Mouse (Mus musculus): ENCODE data around the gene Slc30a10. TPM values are rescaled to one million over a fixed set of nuclear protein-coding genes. Genes with fewer than 3 reads are reported as not detected.

Gene Slc30a10
- polyA plus RNA-seq, 1 experiment: 10.1 TPM

- 96% methylated on average over 4 of the region's 4 CpGs for WGBS
- no peak overlapping the region for H3K4me3 ChIP-seq (ENCODE audit: low read depth, low read length)
- peaks cover 7% of the 10 kb centered on the region; the same call in 1 of the 2 replicates for H3K4me1 ChIP-seq (ENCODE audit: control insufficient read depth, insufficient read depth, insufficient read length, low read length)
- no peak for TF ChIP-seq POLR2A (IDR thresholded peaks at IDR 0.05; ENCODE audit: low read depth, low read length)
- no peak for TF ChIP-seq CTCF (IDR thresholded peaks at IDR 0.05; ENCODE audit: extremely low read depth, insufficient read length, insufficient replicate concordance, low read depth, low read length)
- no peaks in the 10 kb centered on the region for H3K27me3 ChIP-seq (ENCODE audit: control insufficient read depth, insufficient read depth, low read length)
- H3K36me3 ChIP-seq (ENCODE audit: control insufficient read depth, insufficient read depth, low read length): no peaks in the 10 kb centered on the region
- no peak overlapping the region for H3K27ac ChIP-seq (ENCODE audit: insufficient read depth, low read depth, low read length)
Observed at GRCm38 (mm10) chr1:185479861-185480260, 25.2 kb downstream of the Slc30a10 start.

- H3K27ac ChIP-seq (ENCODE audit: insufficient read depth, low read depth, low read length): no peak overlapping the region
- H3K27me3 ChIP-seq (ENCODE audit: control insufficient read depth, insufficient read depth, low read length): no peaks in the 10 kb centered on the region
- no peak overlapping the region for H3K4me3 ChIP-seq (ENCODE audit: low read depth, low read length)
- peaks cover 7% of the 10 kb centered on the region; the same call in 1 of the 2 replicates for H3K4me1 ChIP-seq (ENCODE audit: control insufficient read depth, insufficient read depth, insufficient read length, low read length)
- no peaks in the 10 kb centered on the region for H3K36me3 ChIP-seq (ENCODE audit: control insufficient read depth, insufficient read depth, low read length)
- WGBS: 80% methylated on average over 19 of the region's 19 CpGs
- no peak for TF ChIP-seq POLR2A (IDR thresholded peaks at IDR 0.05; ENCODE audit: low read depth, low read length)
- TF ChIP-seq CTCF (IDR thresholded peaks at IDR 0.05; ENCODE audit: extremely low read depth, insufficient read length, insufficient replicate concordance, low read depth, low read length): no peak
Observed at GRCm38 (mm10) chr1:185482001-185482761, 27.5 kb downstream of the Slc30a10 start.

DNA sequence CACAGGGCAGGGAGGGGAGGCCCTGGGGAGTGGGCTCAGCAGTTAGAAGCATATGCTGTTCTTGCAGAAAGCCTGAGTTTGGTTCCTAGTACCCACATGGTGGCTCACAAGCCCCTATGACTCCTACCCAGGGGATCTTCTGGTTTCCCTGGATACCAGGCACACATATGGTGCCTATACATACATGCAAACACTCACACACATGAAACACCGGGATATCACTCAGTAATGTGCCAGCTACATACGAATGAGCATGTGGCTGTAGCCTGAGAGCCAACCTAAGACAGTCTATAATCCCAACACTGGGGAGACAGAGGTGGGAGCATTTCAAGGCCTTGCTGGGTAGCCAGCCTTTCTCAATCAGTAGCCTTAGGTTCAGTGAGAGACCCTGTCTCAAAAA, 28.1 kb downstream of the Slc30a10 start:
- no peak for TF ChIP-seq CTCF (IDR thresholded peaks at IDR 0.05; ENCODE audit: extremely low read depth, insufficient read length, insufficient replicate concordance, low read depth, low read length)
- TF ChIP-seq POLR2A (IDR thresholded peaks at IDR 0.05; ENCODE audit: low read depth, low read length): no peak
- no peaks in the 10 kb centered on the region for H3K36me3 ChIP-seq (ENCODE audit: control insufficient read depth, insufficient read depth, low read length)
- no peak overlapping the region for H3K4me3 ChIP-seq (ENCODE audit: low read depth, low read length)
- H3K27me3 ChIP-seq (ENCODE audit: control insufficient read depth, insufficient read depth, low read length): no peaks in the 10 kb centered on the region
- 94% methylated on average over 2 of the region's 2 CpGs for WGBS
- no peak overlapping the region for H3K27ac ChIP-seq (ENCODE audit: insufficient read depth, low read depth, low read length)
- peaks cover 7% of the 10 kb centered on the region; the same call in 1 of the 2 replicates for H3K4me1 ChIP-seq (ENCODE audit: control insufficient read depth, insufficient read depth, insufficient read length, low read length)

DNA sequence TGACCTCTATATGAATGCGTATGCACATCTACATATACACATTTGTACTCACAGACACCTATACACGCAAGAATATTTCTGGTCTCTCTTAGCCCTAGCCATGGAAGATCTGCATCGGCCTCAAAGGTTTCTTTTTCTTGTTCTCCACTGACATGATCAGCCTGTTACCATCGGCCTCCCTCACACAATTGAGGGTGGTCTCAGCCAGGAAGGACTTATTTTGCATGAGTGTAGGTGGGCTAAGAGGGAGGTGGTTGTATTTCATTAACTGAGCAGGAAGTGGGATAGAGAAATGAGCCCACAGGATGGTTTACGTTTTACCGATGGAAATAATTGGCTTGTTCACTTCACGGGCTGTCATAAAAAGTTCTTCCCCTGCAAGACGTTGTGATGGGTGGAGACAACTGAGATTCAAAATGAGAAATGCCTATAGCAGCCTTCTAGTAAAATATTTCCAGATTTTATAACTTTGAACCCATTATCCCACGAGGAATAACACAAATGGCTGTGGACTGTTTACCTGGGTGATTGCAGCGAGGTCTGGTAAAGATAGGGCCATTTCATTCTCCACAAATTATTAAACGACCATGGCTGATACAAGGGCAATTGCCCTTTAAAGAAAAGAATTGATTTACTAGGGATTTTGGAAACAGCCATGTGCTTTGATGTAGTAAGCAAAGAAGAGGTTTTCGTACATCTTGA, 28.9 kb downstream of the Slc30a10 start:
- Histone ChIP-seq H3K4me3 (ENCODE audit: low read depth, low read length) (no peak overlapping the region), H3K4me1 (ENCODE audit: control insufficient read depth, insufficient read depth, insufficient read length, low read length) (peaks cover 7% of the 10 kb centered on the region; the same call in 1 of the 2 replicates), H3K27me3 (ENCODE audit: control insufficient read depth, insufficient read depth, low read length) (no peaks in the 10 kb centered on the region), H3K36me3 (ENCODE audit: control insufficient read depth, insufficient read depth, low read length) (no peaks in the 10 kb centered on the region), H3K27ac (ENCODE audit: insufficient read depth, low read depth, low read length) (no peak overlapping the region)
- TF ChIP-seq CTCF (IDR thresholded peaks at IDR 0.05; ENCODE audit: extremely low read depth, insufficient read length, insufficient replicate concordance, low read depth, low read length): no peak
- TF ChIP-seq POLR2A (IDR thresholded peaks at IDR 0.05; ENCODE audit: low read depth, low read length): no peak
- WGBS: 31% methylated on average over 12 of the region's 12 CpGs

DNA sequence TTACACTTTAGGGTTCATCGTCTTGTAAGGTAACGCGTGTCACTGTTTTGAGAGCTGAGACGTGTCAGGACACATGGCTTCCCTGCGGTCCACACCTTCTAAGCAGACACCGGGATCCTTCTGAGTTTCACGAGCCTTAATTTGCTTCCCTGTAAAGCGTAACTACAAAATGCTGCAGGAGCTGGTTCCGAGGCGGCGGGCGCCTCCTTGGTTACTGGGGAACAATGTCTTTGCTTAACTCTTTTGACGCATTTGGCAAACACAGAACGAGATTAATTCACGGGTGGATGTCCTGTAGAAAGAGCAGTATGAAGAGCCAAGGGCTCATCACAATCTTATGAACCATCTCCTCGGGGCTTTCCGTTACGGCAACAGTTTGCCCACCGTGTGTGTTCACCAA, 29.6 kb downstream of the Slc30a10 start:
- TF ChIP-seq CTCF (IDR thresholded peaks at IDR 0.05; ENCODE audit: extremely low read depth, insufficient read length, insufficient replicate concordance, low read depth, low read length): no peak
- no peak for TF ChIP-seq POLR2A (IDR thresholded peaks at IDR 0.05; ENCODE audit: low read depth, low read length)
- H3K36me3 ChIP-seq (ENCODE audit: control insufficient read depth, insufficient read depth, low read length): no peaks in the 10 kb centered on the region
- peak overlapping the region; percentile 13; the same call in 1 of the 2 replicates for H3K4me3 ChIP-seq (ENCODE audit: low read depth, low read length)
- no peak overlapping the region for H3K27ac ChIP-seq (ENCODE audit: insufficient read depth, low read depth, low read length)
- H3K4me1 ChIP-seq (ENCODE audit: control insufficient read depth, insufficient read depth, insufficient read length, low read length): peaks cover 7% of the 10 kb centered on the region; the same call in 1 of the 2 replicates
- 29% methylated on average over 19 of the region's 19 CpGs for WGBS
- no peaks in the 10 kb centered on the region for H3K27me3 ChIP-seq (ENCODE audit: control insufficient read depth, insufficient read depth, low read length)

- 85% methylated on average over 6 of the region's 6 CpGs for WGBS
- no peak for TF ChIP-seq POLR2A (IDR thresholded peaks at IDR 0.05; ENCODE audit: low read depth, low read length)
- no peak for TF ChIP-seq CTCF (IDR thresholded peaks at IDR 0.05; ENCODE audit: extremely low read depth, insufficient read length, insufficient replicate concordance, low read depth, low read length)
- H3K4me3 ChIP-seq (ENCODE audit: low read depth, low read length): no peak overlapping the region
Observed at GRCm38 (mm10) chr1:185489893-185490292, 35.2 kb downstream of the Slc30a10 start.

DNA sequence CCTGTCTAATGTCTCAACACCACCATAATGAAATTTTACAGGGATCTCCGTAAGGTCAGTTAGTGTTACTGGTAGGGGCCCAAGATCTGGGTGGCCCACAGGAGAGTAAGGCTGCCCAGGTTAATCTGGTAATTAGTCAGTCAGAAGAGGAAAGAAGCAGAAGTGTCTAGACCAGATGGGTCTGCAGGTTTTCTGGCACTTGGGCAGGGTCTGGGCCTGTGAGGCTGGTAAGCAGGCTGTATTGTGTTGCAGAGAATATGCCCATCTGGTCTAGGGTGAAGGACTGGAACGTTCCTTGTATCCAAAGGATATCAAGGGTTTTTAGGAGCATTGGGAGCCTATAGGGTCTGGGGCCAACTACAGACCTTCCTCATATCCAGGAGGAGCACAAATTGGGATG, 36.0 kb downstream of the Slc30a10 start:
- WGBS: 91% methylated on average over 2 of the region's 2 CpGs
- no peak for TF ChIP-seq CTCF (IDR thresholded peaks at IDR 0.05; ENCODE audit: extremely low read depth, insufficient read length, insufficient replicate concordance, low read depth, low read length)
- no peak for TF ChIP-seq POLR2A (IDR thresholded peaks at IDR 0.05; ENCODE audit: low read depth, low read length)
- H3K4me1 ChIP-seq (ENCODE audit: control insufficient read depth, insufficient read depth, insufficient read length, low read length): no peaks in the 10 kb centered on the region
- no peak overlapping the region for H3K27ac ChIP-seq (ENCODE audit: insufficient read depth, low read depth, low read length)
- H3K4me3 ChIP-seq (ENCODE audit: low read depth, low read length): no peak overlapping the region
- no peaks in the 10 kb centered on the region; the same call in 1 of the 2 replicates for H3K27me3 ChIP-seq (ENCODE audit: control insufficient read depth, insufficient read depth, low read length)
- H3K36me3 ChIP-seq (ENCODE audit: control insufficient read depth, insufficient read depth, low read length): no peaks in the 10 kb centered on the region

More at GRCm38 (mm10) chr1:185489893-185490292, 35.2 kb downstream of the Slc30a10 start:
- H3K4me1 ChIP-seq (ENCODE audit: control insufficient read depth, insufficient read depth, insufficient read length, low read length): no peaks in the 10 kb centered on the region
- no peak overlapping the region for H3K27ac ChIP-seq (ENCODE audit: insufficient read depth, low read depth, low read length)
- H3K27me3 ChIP-seq (ENCODE audit: control insufficient read depth, insufficient read depth, low read length): no peaks in the 10 kb centered on the region
- no peaks in the 10 kb centered on the region for H3K36me3 ChIP-seq (ENCODE audit: control insufficient read depth, insufficient read depth, low read length)

All from small intestine, adult 2 months (tissue).